Mouse (Mus musculus): ENCODE data around the gene Dnpep.

The Dnpep gene

DNA sequence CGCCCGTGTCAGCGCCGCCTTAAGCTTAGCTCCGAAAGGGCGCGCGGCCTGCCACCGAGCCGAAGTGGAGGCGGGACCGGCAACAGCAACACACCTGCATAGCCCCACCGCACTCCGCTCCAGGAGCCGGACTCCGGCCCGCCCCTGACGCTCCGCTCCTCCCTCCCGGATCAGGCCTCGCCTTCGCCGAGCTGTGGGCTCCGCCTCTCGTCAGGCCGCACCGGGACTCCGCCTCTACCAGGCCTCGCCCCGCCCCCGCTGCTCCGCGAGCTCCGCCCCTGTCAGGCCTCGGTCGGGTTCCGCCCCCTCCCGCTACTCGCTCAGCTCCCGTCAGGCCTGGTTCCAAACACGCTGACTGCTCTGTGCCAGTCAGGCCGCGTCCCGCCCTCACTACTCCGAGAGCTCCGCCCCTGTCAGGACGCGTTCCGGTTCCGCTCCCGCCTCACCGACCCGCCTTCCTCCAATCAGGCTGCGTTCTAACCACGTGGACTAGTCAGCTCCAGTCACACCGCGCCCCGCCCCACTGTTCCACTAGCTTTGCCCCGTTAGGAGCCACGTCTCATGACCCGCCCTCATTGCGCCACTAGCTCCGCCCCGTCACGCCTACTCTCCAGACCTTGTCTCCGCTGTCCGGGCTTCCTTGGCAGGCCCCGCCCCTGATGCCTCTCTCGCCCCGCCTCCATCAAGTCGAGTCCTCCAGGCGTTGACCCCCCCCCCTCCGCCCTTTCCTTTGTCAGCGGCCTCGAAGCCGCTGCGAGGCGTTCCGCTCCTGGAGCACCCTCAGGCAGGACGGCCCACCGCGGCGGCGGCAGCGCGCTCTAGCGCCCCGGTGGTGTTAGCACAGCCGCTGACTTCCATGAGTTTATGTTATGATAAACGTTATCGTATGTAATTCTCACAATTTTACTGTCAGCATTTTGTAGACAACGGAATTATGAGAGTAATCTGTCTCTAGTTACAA, at the start of gene Dnpep:
Gene Dnpep (minus strand): TSS at position 750 of the 961 bp plus-strand sequence.
- peak; percentile 100 for DNase-seq (ENCODE audit: low spot score)

GRCm38 (mm10) chr1:75365510-75366137, 47.8 kb upstream of the Dnpep start:
- DNase-seq (ENCODE audit: low spot score): no peak

DNA sequence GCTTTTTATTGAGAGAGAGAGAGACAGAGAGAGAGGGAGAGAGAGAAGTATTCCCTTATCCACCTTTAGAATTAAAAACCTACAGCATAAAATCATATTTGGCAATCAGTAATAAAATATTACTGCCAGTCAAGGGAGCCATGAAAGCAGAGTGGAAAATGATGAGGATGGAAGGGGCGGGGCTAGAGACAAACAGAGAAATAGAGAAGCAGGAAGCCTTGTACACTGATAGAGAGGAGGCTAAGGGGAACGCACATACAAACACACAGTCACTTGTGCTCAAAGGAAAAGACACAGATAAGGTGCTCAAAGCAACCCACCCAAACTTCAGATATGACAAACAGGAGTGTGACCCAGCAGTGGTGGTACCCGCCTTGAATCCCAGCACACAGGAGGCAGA, 46.1 kb upstream of the Dnpep start:
- no peak for DNase-seq (ENCODE audit: low spot score)

DNA sequence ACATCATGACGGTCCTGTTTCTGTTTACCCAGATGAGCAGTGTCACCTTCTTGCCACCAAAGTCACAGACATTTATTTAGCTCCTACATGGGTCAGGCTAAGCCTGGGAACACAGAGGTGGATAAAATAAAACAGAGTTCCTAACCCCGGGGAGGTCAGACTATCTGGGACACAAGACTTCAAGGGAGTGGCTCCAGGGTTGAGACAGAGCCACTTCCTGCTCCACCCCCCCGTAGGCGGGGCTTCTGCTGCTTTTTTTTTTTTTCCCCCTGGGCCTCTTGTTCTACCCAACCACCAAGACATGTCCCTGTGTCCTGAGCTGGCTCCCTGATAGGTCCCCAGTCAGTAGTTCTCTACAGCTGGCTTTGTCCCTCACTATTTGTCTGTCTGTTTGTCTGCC, 44.0 kb upstream of the Dnpep start:
- DNase-seq (ENCODE audit: low spot score): no peak

DNA sequence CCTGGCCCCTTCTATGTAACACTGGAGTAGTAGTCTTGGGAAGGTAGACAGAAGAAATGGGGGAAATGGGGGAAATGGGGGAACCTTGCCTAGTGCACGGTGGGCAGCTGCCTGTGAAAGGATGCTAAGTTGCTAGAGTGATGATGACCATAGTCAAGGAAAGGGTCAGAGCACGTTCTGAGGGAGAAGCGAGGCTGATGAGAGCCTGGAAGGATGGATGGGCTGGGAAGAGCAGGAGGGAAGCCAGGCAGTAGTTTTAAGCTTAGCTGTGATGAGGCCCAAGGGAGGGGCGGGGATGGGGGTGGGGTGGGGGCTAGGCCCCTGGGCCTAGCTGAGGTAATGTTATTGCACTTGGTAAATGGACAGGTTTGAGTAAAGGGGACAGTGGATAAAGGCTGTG, 43.3 kb upstream of the Dnpep start:
- DNase-seq (ENCODE audit: low spot score): no peak

DNA sequence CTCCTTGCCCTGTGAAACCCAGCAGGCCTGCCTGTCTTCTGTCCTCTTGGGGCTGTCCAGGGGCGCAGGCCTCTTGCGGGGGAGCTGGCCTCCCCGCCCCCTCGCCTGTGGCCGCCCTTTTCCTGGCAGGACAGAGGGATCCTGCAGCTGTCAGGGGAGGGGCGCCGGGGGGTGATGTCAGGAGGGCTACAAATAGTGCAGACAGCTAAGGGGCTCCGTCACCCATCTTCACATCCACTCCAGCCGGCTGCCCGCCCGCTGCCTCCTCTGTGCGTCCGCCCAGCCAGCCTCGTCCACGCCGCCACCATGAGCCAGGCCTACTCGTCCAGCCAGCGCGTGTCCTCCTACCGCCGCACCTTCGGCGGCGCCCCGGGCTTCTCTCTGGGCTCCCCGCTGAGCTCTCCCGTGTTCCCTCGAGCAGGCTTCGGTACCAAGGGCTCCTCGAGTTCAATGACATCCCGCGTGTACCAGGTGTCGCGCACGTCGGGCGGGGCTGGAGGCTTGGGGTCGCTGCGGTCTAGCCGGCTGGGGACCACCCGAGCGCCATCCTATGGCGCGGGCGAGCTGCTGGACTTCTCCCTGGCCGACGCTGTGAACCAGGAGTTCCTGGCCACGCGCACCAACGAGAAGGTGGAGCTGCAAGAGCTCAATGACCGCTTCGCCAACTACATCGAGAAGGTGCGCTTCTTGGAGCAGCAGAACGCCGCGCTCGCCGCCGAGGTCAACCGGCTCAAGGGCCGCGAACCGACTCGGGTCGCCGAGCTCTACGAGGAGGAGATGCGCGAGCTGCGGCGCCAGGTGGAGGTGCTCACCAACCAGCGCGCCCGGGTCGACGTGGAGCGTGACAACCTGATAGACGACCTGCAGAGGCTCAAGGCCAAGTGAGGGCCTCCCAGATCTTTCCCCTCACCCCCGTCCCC, 42.6 kb upstream of the Dnpep start, which contains the start of gene Des:
Gene Des (plus strand): TSS at position 218 of the 920 bp plus-strand sequence.
- DNase-seq (ENCODE audit: low spot score): peak; percentile 49

DNA sequence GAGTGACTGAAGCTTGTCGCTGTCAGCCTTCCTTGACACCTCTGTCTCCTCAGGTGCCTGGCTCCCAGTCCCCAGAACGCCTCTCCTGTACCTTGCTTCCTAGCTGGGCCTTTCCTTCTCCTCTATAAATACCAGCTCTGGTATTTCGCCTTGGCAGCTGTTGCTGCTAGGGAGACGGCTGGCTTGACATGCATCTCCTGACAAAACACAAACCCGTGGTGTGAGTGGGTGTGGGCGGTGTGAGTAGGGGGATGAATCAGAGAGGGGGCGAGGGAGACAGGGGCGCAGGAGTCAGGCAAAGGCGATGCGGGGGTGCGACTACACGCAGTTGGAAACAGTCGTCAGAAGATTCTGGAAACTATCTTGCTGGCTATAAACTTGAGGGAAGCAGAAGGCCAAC, 41.6 kb upstream of the Dnpep start:
- no peak for DNase-seq (ENCODE audit: low spot score)

- DNase-seq (ENCODE audit: low spot score): no peak
Observed at GRCm38 (mm10) chr1:75358009-75358408, 40.2 kb upstream of the Dnpep start.

- DNase-seq (ENCODE audit: low spot score): no peak
Observed at GRCm38 (mm10) chr1:75357261-75357660, 39.5 kb upstream of the Dnpep start.

GRCm38 (mm10) chr1:75349275-75349674, 31.5 kb upstream of the Dnpep start:
- DNase-seq (ENCODE audit: low spot score): no peak

GRCm38 (mm10) chr1:75347279-75347678, 29.5 kb upstream of the Dnpep start:
- DNase-seq (ENCODE audit: low spot score): no peak

DNA sequence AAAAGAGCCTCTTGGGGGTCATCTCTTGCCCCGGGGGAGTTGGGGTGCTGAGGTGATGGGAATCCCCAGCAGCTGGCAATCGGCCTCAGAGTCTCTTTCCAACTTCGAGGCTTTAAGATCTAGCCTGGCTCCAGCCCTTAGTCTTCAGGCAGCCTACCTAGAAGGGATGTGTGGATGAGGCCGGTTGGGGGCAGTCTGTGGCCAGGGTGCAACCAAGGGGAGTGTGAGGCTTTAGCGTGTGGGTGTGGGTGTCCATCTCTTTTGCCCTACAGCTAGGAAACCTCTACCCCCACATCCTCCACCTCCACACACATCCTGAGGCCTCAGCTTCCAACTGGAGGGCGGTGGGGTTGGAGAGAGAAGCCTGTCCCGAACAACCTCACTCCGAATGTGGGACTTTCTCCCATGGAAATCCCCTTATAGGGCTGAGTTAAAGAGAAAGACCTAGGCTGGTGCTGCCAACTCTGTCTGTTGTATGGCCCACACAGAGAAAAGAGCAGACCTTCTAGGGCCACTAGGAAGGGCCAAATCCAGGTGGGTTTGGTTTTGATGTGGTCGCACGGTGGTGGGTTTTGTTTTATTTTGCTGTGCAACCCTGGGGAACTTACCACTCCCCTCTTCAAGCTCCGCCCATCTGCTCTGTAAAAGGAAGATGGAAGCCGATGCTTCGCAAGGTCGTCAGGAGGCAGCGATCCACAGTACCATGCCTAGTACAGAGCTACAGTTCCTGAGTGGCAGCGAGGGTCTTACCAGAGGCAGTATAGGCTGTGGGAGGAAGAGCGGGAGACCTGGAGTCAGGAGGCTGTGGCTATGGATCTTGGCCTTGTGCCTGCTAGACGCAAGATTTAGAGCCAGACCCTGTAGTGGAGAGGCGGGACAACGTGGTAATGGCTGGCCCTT, 27.5 kb upstream of the Dnpep start:
- DNase-seq (ENCODE audit: low spot score): no peak

DNA sequence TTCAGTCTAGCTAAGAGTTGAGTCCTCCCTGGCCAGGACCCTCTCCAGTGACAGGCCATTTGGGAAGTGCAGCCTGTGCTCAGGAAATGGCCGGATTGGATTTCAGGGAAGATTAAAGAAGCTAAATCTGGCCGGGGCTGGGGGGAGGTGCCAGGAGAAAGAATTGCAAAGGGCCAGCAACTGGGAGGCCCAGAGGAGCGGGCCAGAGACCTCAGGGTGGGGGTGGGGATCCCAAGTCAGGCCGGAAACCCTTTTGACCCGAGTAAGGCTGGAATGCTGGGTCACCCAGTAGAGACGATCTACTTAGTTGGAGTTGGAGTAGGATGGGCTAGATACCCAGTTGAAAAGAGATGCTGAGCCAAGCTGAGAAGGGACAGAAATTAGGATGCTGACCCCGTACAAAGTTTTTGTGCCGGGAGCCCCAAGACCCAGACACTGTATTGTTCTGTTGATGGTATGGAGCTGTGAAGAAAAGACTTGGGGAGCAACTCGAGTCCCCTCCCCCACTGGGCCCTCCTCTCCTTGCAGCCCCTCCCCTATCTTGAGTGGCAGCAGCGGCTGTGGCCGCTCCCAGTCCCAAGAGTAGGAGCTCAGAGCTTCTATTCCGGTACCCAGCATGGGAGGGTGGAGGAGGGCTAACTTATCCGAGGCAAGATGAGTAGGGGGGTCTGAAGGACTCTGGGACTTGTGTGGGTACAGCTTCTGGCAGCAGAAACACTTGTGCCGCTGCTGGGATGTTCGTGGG, 26.7 kb upstream of the Dnpep start:
- DNase-seq (ENCODE audit: low spot score): peak; percentile 33

- peak; percentile 91 for DNase-seq (ENCODE audit: low spot score)
Observed at GRCm38 (mm10) chr1:75342874-75343416, 25.2 kb upstream of the Dnpep start.

GRCm38 (mm10) chr1:75340519-75340918, 22.7 kb upstream of the Dnpep start:
- no peak for DNase-seq (ENCODE audit: low spot score)

- no peak for DNase-seq (ENCODE audit: low spot score)
Observed at GRCm38 (mm10) chr1:75339337-75339736, 21.5 kb upstream of the Dnpep start.

DNA sequence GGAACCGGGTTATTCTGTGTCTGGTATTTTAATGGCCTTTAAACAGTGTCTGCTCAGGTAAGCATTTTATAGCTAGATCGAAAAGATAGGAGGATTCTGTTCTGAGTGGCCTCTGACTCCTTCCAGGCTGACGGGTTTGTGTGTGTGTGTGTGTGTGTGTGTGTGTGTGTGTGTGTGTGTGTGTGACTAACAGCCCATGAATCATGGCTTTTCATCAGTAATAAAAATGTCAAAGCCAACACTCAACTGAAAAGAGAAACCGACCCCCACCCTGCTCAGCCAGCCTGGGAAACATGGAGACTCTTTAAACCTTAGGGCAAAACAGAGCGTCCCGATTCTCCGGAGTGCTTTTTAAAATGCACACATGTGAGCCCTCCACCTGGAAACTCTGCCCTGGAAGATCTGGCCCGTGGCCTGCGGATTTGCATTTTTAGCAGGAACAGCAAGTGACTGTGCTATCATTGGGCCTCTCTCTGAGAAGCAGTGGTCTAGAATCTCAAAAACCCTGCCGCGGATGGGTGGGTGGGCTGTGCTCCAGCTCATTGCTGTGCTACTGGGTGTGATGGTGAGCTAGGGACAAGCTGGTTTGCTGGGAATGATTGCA, 20.4 kb upstream of the Dnpep start:
- no peak for DNase-seq (ENCODE audit: low spot score)

DNA sequence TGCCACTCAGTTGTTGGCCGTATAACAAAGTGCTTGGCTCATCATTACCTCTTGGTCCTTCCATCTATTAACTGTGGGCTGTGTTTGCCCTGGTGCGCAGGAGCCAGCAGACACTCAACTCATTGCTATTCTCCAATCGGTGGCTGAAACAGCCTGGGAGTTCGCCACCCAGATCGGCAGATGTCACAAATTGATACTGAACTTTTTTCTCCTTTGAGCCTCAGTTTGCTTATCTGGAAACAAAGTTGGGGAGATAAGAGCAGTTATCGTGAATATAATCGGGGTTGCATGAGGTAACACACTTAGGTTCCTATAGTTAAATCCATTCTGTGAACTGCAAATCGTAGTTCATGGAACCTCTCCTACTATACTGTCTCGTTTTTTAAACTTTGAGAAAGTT, 19.3 kb upstream of the Dnpep start:
- DNase-seq (ENCODE audit: low spot score): no peak

DNA sequence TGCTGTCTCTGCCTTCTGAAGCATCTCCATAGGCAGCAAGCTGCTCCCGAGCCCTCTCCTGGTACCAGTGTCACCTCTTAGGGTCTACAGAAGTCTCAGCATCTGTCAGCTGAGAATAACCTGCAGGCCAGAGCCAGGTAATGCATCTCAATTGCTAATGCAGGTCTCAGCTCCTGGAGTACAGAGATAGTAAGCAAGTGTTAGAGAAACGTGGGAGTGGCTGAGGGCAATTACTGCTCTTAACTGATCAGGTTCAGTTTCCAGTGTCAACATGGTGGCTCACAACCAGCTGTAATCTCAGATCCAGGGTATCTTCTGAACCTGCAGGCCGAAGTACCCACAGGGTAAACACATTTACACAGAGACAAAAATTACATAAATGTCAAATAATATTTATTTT, 18.7 kb upstream of the Dnpep start:
- DNase-seq (ENCODE audit: low spot score): no peak

DNA sequence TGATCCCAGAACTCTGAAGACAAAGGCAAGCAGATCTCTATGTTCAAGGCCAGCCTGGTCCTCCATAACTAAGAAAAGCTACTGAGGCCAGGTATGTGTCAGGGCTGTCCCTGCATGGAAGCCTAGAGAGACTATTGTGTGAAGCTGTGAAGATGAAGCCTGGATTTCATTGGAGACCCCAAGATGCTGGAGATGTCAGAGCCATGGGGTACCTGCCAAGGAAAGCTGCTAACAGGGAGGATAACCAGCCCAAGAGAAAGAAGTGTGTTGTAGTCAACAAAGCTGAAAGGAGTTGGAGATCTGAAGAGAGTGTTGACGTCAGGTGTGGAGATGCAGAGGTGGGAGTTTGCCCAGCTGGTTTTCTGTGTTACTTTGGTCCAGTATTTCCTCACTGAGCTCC, 13.5 kb upstream of the Dnpep start:
- DNase-seq (ENCODE audit: low spot score): no peak

Data from retina, embryonic 14.5 days (tissue).